Mouse (Mus musculus) neural tube, embryonic 10.5 days (tissue): Measurements from ENCODE around the gene Trim66.
A peak's percentile ranks its signal among the peaks of the same experiment; 100 is the strongest.

ENCODE experiments used
- DNase-seq: peaks from one replicate; pipeline ENCODE4 v3.0.0-alpha.2; 2017; ENCODE audit warnings: low spot score; ENCODE audit errors: extremely low spot score

Trim66 gene

GRCm38 (mm10) chr7:109508034-109508433, at the start of gene Trim66:
Gene Trim66 (minus strand): TSS chr7:109508134.
- no peak for DNase-seq

GRCm38 (mm10) chr7:109546726-109547125, 38.8 kb upstream of the Trim66 start:
- DNase-seq, result no peak

DNA sequence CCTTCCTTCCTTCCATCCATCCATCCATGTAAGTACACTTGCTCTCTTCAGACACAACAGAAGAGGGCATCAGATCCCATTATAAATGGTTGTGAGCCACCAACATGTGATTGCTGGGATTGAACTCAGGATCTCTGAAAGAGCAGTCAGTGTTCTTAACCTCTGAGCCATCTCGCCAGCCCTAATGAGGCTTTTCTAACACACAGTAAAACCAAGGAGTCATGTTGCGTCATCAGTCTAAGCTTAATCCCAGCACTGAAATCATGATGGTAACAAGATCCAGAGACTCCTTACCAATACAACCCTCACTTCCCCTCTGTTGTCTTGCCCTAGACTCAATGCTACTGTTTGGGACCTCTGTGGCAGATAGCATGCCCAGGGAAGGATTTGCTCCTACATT, 38.3 kb upstream of the Trim66 start:
- DNase-seq, result no peak

- no peak for DNase-seq
These were observed 37.5 kb upstream of the Trim66 start for GRCm38 (mm10) chr7:109545255-109545993.

DNA sequence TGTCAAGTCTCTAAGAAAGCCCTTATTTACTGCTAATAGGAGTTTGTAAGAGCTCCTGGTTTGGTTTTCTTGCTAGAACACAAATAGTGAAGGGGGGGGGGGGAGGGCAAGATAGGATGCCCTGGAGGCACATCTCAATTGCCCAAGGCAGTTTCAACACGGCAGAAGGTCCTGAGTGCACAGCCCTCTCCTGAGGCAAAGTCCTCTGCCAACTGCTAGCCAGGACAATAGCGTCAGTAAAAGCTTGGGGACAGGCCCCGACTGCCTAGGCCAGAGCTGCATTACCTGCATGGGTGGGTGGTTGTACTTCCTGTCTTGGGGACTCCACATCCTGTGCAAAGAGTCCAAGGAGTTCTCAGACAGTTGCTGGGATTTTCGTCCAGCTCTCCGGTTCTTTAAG, 36.9 kb upstream of the Trim66 start:
- no peak for DNase-seq

GRCm38 (mm10) chr7:109542364-109542628, 34.4 kb upstream of the Trim66 start:
- no peak for DNase-seq

- DNase-seq, result no peak
These were observed 33.9 kb upstream of the Trim66 start for GRCm38 (mm10) chr7:109541609-109542363.

DNA sequence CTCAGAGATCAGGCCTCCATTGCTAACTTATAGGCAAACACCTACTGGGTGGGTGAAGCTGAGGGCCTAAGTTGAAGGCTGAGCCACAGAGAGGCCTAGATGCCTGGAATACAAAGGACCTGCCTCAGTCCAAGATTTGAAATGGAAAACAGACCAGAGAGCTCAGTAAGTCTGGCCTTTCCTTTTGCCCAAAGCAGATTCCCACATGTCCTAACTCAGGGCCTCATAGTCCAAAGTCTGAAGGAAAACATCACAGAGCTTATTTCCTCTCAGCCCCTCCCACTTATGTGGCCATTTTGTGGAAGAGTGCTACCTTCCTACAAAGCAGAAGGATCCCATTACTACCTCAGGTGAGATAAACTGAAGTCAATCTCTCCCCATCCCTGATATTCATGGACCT, 33.0 kb upstream of the Trim66 start:
- DNase-seq, result no peak

DNA sequence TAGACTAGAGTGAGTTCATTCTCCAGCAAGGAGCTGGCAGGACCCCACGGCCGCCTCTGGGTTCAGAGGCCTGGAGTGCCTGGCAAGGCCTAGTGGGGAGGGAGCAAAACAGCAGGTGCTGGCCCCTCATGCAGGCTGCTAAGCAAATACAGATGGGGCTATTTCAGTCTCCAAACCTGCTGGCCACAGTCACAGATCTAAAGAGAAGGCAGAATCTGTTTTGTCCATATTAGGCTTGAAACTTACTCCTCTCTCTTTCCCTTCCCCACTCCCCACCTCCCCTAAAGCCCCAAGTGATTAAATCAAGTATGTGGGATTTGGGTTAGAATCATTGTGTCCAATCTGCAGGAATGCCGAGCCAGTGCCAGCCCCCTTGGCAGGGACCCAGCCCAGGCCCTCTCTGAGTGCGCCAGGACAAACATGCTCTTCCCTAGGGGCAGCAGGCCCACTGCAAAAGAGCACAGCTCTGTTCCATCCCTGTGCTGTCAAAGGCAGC, 28.6 kb upstream of the Trim66 start:
- DNase-seq, result no peak

DNA sequence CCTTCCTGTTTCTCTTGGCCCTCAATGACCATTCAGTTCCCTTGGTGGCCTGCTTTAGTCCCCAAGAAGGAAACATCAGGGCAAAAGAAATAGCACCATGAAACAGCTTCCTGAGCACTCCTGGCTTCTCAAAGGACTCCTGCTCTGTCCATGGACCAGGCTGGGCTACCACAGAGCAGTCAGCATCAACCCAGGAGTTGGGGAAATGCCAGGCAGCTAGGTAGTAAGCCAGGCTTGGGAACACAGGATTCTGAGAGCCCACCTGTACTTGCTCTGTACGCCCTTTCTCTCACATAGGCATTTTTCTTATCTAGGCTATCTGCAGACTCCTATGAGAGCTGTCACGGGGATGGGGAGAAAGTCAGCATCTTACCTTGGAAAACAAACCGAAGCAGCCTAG, 27.0 kb upstream of the Trim66 start:
- no peak for DNase-seq

- no peak for DNase-seq
These were observed 26.0 kb upstream of the Trim66 start for GRCm38 (mm10) chr7:109533888-109534287.

DNA sequence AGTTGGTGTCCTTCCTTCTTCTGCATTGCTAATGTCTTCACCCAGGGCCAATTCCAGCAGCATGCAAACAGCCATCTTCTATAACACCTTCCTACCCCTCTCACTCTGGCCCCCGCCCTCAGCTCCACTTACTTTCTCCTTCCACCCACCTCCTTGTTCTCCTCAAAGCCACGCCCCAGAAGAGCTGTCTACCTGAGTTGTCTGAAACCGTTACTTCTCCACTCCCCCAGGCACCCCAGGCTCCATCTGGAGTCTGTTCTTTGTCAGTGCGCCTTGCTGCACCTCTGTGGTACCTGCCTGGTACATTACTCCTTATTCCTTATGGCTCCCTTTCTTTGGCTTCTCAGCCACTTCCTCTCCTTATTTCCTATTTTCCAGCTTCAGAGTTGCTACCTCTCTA, 25.2 kb upstream of the Trim66 start:
- DNase-seq, result no peak

- no peak for DNase-seq
These were observed 24.8 kb upstream of the Trim66 start for GRCm38 (mm10) chr7:109532691-109533090.

DNA sequence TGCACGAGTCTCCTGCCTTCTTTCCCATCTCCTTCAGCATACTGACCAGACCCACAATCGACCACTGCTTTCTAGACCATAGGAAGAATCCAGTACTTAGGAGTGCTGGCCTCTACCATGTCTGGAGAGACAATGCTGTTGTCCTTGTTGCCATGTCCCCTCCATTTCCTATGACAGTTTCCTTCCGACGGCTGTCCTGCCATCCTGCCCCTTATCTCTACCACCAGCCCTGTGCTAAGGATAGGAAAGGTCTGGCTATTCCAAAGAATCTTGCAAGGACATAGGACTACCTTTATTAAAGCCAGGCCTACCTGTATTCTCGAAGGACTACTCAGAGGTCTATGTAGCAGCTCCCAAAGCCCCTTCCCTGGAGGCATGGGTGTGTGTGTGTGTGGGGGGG, 23.6 kb upstream of the Trim66 start:
- DNase-seq, result no peak

GRCm38 (mm10) chr7:109529741-109530140, 21.8 kb upstream of the Trim66 start:
- DNase-seq, result no peak

DNA sequence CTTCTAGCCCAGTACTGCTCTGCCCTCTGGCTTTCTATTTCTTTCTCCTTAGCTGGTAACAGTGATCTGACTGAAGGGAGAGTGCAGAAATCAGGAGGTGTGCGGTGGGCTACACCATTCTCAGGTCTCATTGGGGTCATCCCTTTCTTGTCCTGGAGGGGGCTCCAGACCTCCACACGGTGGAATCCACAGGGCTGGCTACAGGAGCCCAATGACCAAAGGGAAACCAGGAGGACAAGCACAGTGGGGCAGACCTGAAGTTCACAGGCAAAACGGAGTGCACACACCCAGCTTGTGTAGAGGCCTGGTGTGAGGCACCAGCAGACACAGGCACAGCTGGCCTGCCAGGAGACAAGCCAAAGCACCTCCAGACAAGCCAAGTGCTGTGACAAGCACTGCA, 20.4 kb upstream of the Trim66 start:
- peak; percentile 59 for DNase-seq

DNA sequence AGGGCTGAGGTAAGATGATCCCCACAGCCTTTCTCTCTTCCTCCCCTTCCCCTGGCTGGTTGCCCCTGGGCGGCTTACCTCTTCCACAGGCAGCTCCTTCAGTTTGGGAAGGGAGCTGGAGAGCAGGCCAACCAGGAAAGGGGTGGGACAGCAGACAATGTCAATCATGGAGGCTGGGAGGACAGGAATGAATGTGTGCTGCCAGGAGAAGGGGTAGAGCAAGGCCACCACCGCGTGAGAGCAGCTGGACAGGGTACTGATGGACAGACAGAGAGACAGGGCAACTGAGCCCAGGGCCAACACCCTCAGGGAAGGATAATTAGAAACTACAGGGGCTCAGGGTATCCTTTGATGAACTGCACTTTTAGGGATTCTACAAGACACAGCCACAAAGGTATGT, 19.6 kb upstream of the Trim66 start:
- DNase-seq, result no peak

DNA sequence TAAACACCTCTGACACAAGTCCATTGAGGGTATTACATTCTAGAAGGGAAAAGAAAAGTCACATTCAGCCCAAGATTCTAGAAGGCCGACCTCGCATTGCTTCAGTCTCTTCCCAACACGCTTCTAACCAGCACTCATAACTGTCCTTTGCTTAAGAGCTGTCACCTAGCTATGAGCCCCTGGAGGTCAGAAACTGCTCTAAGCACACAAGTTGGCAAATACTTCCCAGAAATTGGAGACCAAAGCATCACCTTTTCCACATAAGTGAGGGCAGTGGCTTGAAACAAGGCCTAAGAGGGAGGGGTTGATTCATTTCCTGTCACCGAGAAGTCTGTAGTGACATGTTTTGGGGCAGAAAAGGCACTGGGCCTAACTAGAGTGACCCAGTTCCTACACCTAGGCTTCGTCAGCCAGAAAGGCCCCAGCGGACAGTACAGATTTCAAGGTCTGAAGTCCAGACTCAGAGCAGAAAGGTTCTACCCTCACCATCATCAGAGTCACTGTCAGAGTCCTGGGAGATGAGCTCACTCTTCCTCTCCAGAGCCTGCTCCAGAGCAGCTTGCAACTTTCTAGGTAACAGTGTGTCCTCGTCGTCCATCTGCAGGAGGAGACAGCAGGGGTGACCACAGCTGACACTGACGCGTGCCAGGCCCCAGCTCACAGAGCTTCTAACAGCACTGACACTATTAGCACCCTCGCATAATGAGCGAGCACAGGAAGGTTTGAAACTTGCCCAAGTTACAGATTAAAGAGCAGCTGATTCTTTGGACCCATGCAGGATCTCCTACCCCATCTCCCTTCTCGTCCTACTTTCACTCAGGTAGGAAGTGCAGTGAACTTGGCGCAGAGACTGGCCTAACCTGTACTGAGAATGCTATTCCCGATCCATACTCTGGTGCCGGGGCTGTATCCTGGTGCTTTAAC, 18.1 kb upstream of the Trim66 start:
- DNase-seq, result no peak

DNA sequence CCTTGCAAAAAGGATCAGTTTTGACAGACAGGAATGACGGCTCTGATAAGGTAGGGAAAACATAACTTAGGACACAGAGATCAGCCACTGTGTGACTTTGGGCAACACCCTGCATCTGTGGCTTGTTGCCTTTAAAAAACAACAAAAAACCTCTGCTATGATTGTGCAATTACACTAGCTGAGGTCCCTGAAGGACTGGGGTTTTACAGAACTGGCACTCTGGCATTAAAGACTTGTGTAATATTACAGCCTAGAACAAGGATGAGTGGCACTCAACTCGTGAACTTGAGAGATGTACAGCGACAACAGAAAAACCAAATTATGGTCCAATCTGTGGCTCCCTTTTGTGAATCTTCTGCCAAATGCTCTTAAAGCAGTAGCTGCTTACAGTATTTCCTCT, 16.8 kb upstream of the Trim66 start:
- no peak for DNase-seq

GRCm38 (mm10) chr7:109524442-109524744, 16.5 kb upstream of the Trim66 start:
- DNase-seq, result no peak

GRCm38 (mm10) chr7:109523741-109524441, 16.0 kb upstream of the Trim66 start:
- peak; percentile 34 for DNase-seq

- DNase-seq, result no peak
These were observed 15.4 kb upstream of the Trim66 start for GRCm38 (mm10) chr7:109523304-109523703.
